Mouse (Mus musculus) thymus, postnatal 14 days (tissue): Measurements from ENCODE around the gene Vps13d.

Experiments used
- DNase-seq: peaks from one replicate; pipeline ENCODE4 v3.0.0; 2021

The Vps13d gene

GRCm38 (mm10) chr4:145147006-145147961 lies 47.5 kb downstream of the Vps13d start:
- DNase-seq = peak; percentile 47

DNA sequence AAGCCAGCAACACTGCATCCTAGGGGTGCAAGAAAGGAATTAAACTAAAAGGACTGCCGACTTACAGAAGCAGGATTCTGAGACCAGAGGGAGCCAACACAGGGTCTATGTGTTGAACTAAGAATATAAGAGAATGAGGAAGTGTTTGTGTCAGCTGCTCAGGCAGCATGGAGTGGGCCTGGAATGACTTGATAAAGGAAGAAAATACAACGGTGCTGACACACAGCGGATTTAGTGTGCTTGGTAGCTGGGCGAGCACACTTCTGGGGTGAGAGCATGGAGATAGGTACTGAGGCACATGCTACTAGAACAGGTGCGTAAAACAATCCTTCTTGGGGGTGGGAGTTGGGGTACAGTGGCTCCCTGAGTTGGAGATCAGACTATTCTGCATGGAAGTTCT lies 51.3 kb downstream of the Vps13d start:
- DNase-seq = no peak

DNA sequence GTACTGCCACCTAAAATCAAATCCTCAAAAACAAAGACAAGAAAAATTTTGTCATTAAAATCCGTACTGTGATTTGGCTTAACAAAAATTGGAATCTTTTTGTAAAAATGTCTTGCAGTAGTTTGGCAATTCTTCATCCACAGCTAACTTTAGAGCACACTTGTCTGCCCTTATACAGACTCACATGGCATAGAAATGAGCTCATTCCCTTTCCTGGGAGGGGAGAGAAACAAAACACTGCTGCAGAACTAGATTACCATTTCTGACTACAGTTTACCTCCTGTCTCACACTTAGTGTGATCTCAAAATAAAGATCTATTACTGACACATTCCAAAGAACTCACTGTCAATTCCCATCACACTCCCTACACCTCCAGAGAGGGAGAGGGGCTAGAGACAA lies 58.1 kb downstream of the Vps13d start:
- DNase-seq = no peak

DNA sequence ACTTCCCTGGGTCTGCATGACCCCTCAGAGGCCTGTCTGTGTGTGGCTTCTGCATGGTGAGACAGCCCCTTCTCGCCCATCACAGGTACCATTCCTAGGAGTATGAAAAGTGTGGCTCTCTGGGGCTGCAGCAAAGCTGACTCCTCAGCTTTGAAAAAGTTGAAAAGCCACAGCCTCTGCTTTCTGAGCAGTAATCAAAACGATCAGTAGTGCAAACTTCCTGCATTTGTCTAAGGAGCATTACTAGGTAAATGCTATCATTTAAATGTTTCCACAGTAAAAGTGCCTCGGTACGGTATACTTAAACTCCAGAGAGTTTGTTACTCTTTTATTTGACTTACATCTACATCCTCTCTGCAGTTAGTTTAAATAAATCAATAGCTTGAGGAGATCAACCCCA lies 59.3 kb downstream of the Vps13d start:
- no peak for DNase-seq

DNA sequence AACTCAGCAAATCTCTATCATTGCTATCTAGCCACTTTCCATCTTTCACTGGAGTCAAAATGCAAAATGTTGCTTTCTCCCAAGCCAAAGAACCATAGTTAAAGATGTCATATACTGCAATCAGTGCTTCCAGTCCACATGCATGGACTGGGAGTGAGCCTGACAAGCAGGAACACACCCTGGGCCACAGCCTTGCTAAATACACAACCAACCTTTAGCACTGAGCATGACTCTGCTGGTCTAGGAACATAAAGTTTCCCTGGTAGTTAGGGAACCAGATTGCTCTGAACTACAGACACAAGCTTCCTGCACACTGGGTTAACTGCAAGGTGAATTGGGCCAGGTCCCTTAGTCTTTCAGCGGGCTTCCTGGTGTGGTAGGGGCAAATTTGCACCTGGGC lies 64.0 kb downstream of the Vps13d start:
- no peak for DNase-seq

- peak; percentile 24 for DNase-seq
These were observed 64.8 kb downstream of the Vps13d start for GRCm38 (mm10) chr4:145129956-145130548.

GRCm38 (mm10) chr4:145125463-145126220 lies 69.2 kb downstream of the Vps13d start:
- no peak for DNase-seq

GRCm38 (mm10) chr4:145124419-145124818 lies 70.4 kb downstream of the Vps13d start:
- no peak for DNase-seq

DNA sequence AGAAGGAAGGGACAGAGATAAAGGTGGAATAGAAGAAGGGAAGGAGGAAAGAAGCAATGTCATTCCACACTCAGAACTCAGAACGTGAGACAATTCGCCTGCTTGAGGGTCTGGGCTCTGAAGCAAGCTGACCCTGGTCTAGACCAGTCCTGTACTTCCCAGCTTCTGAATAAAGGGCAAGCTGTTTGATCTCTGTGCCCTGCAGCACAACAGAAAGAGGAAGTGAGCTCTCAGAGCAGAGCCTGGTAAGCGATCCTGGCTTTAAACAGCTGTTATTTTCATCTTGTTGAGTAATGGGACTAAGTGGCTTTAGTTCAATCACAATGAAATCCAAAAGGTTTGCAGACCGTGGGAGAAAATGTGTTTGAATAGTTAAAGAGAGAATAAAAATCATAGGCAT lies 83.2 kb downstream of the Vps13d start:
- DNase-seq = no peak

DNA sequence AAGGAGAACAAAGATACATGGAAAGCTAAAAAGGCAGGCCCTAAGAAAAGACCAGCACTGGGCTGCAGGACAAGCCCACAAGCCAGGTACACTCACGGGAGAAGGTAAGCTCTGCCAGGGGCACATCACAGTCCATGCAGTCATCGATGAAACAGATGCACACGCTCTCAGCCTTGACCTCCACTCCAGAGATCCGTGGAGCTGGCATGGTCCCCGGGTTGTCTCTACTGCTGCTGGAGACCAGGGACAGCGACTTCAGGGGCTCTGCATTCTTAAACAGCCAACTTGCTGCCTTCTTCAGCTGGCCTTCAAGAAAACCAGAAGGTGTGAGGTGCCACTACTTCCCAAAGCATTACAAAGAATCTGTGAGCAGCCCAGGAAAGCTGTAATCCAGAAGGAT lies 84.1 kb downstream of the Vps13d start:
- no peak for DNase-seq

- no peak for DNase-seq
These were observed 88.0 kb downstream of the Vps13d start for GRCm38 (mm10) chr4:145106796-145107195.

DNA sequence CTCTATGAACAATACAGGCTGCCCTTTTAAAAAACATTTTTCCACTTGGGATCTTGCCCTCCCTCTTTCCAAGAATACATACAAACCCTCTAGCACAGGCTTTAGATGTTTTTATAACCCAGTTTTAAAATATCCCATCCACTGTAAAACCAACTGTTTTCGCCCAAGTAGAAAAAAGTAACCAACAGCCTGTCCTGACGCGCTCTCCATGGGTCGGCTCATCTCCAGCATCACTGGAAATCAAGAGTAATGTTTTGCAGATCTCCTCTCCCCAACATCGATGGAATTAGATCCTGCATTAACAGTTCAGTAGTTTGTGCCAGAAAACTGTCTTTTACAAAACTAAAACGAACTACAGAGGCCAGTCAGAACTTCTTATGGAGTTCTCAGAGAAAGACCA lies 89.5 kb downstream of the Vps13d start:
- no peak for DNase-seq

- no peak for DNase-seq
These were observed 89.9 kb downstream of the Vps13d start for GRCm38 (mm10) chr4:145104917-145105316.

DNA sequence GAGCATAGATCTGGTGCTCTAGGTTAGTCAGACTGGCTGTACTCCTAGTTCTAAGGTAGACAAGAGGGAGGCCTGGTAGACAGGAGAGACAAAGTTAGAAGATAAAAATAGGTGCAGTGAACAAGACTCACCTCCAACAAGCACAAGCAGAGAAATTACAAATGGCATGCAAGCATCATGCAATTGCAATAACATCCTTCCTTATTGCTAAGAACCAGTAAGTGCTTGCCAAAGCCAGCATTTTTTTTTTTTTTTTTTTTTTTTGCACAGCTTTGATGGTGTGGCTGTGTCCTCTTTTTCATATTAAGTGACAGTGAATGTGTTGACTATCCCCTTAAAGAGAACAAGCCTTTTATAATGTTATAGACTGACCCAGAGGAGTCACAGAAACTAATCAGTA lies 91.2 kb downstream of the Vps13d start:
- DNase-seq = no peak

- no peak for DNase-seq
These were observed 92.7 kb downstream of the Vps13d start for GRCm38 (mm10) chr4:145101823-145102718.

GRCm38 (mm10) chr4:145099853-145100252 lies 95.0 kb downstream of the Vps13d start:
- no peak for DNase-seq

DNA sequence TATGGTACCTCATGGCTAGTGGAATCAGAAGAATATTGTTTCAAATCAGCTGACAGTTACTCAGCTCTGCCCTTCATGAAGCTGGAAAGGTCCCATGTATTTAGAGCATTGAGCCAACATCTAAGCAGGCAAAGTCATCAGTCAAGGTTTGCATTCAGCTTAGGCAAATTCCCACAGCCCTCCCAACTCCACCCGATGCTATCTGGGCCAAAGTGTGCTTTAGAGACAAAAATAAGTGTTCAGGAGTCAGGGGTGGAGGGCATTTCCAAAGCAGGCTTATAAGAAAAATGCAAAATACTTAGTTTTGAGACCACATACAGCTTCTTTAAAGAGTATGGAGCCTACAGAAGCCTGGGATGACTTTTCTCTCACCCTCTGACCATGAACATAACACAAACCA lies 95.5 kb downstream of the Vps13d start:
- no peak for DNase-seq

DNA sequence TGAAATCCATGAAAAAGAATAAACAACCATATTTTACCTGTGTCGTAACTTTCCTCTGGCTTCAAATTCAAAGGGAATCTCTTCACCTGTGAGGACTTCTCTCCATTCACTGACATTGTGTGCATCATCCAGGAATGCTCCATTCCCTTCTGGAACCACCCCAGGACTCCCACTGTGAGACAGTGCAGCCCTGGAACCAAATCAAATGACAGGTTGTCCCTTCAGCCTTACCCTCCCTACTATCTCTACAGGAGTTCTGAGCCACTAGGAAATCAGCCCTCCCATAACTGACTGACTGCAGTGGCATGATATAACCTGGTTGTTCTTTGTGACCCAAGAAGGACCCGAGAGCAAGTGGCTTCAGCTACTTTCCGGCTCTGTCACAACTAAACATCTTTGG lies 96.8 kb downstream of the Vps13d start:
- DNase-seq = no peak

DNA sequence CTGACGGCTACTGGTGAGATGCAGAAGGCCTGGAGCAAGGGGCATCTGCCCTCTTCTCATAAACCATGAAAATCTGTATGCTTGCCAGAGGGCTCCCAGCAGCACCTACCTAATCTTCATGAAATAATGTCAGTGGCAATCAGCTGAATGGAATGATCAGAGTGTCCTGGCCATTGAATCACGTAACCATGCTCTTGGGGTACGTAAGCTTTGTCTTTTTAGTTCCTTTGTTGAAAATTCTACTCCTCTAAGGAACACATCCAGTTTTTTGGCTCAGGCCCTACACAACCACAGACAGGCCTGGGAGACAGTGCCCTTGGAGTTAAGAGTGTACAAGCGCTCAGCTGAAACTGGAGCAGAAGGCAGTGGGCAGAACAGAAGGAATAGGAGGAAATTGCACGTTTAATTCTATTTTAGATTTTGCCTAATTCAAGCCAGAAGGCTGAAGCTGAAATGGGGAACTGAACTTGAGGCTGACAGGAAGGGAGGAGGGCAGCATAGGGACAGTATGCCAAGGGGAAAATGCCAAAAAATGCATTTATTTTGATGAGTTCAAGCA lies 98.2 kb downstream of the Vps13d start:
- DNase-seq = no peak

DNA sequence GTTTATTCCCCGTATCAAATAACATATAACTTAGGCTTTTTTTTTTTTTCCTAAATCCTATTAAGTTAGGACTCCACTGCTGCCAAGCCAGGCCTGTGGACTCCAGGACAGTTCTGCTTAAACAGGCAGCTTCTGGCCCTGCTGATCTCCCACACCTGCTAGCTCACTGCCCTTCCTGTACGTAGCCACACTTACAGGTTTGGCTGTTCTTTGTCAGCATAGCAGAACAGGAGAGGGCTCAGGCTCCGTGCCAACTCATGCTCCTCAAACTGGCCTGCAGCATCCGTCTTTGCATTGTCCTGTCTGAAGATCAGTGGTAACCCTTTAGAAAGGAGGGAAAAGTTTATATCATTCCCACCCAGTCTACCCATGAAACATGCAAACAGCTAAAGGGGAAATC lies 108.3 kb downstream of the Vps13d start:
- no peak for DNase-seq

DNA sequence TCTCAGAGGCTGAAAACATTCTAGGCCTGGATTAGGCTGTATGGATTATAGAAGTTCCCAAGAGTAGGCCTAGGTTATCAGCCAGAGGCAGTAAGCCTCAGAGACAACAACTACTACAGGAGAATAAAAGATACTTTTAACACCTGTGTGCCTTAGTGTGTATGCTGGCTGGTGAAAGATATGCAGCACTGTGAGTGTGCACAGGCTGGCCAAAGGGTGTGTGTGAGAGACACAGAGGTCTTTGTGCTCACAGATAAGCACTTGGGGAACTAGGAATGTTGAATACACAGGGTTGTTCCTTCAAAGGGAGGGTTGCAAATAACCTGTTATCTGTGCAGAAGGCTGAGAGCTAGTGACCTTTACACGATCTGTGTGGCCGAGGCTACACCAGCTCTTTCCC lies 115.5 kb downstream of the Vps13d start:
- DNase-seq = no peak

DNA sequence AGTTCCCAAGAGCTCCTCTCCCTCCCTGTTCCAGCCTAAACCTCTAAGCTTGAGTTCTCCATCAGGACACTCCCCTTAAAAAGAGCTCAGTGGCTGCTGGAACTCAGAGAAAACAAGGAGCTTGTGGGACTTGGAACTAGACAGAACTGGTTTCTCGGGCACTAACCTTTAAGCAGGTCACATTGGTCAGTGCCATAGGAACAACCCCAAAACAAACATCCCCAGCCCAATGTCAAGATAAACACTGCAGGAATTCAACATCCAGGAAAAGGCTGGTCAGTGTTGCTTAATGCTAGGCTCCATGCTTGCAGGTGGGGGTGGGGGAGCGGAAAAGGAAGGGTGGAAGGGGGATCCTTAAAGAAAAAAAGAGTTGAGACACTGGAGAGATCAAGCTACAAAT lies 120.5 kb downstream of the Vps13d start:
- no peak for DNase-seq
